Mouse (Mus musculus): Measurements from ENCODE around the gene Rtraf.
A peak's percentile ranks its signal among the peaks of the same experiment; 100 is the strongest.
"Not testable (repeated sequence)": the region's sequence is repeated elsewhere in the genome, so short reads cannot be mapped to it uniquely, and the experiment has no call there.

Rtraf gene

GRCm38 (mm10) chr14:19823321-19824142, at the start of gene Rtraf:
TSS of gene Rtraf (minus strand) at chr14:19823824.
- DNase-seq (ENCODE audit: low read depth, low spot score) = peak; percentile 96

- no peak for DNase-seq (ENCODE audit: low read depth, low spot score)
These were observed 43.8 kb upstream of the Rtraf start for GRCm38 (mm10) chr14:19867286-19867935.

GRCm38 (mm10) chr14:19865121-19865520, 41.5 kb upstream of the Rtraf start:
- not testable (repeated sequence) for DNase-seq (ENCODE audit: low read depth, low spot score)

- DNase-seq (ENCODE audit: low read depth, low spot score) = no peak
These were observed 37.9 kb upstream of the Rtraf start for GRCm38 (mm10) chr14:19861311-19862080.

GRCm38 (mm10) chr14:19860281-19860680, 36.7 kb upstream of the Rtraf start:
- no peak for DNase-seq (ENCODE audit: low read depth, low spot score)

- no peak for DNase-seq (ENCODE audit: low read depth, low spot score)
These were observed 35.5 kb upstream of the Rtraf start for GRCm38 (mm10) chr14:19858808-19859776.

- DNase-seq (ENCODE audit: low read depth, low spot score) = no peak
These were observed 34.7 kb upstream of the Rtraf start for GRCm38 (mm10) chr14:19858279-19858678.

- DNase-seq (ENCODE audit: low read depth, low spot score) = no peak
These were observed 29.8 kb upstream of the Rtraf start for GRCm38 (mm10) chr14:19853471-19853870.

- DNase-seq (ENCODE audit: low read depth, low spot score) = peak; percentile 12
These were observed 16.1 kb upstream of the Rtraf start for GRCm38 (mm10) chr14:19839600-19840332.

- no peak for DNase-seq (ENCODE audit: low read depth, low spot score)
These were observed 12.7 kb upstream of the Rtraf start for GRCm38 (mm10) chr14:19836289-19836688.

GRCm38 (mm10) chr14:19825481-19825880, 1.9 kb upstream of the Rtraf start:
- DNase-seq (ENCODE audit: low read depth, low spot score) = no peak

GRCm38 (mm10) chr14:19821686-19822085, 1.9 kb downstream of the Rtraf start:
- no peak for DNase-seq (ENCODE audit: low read depth, low spot score)

- peak; percentile 61 for DNase-seq (ENCODE audit: low read depth, low spot score)
These were observed 5.7 kb downstream of the Rtraf start for GRCm38 (mm10) chr14:19817949-19818348.

- no peak for DNase-seq (ENCODE audit: low read depth, low spot score)
These were observed 10.6 kb downstream of the Rtraf start for GRCm38 (mm10) chr14:19813061-19813460.

- DNase-seq (ENCODE audit: low read depth, low spot score) = no peak
These were observed 13.7 kb downstream of the Rtraf start for GRCm38 (mm10) chr14:19809934-19810333.

- no peak for DNase-seq (ENCODE audit: low read depth, low spot score)
These were observed 15.8 kb downstream of the Rtraf start for GRCm38 (mm10) chr14:19807858-19808257.

GRCm38 (mm10) chr14:19807339-19807738, 16.3 kb downstream of the Rtraf start:
- peak; percentile 27 for DNase-seq (ENCODE audit: low read depth, low spot score)

GRCm38 (mm10) chr14:19803623-19804022, 20.0 kb downstream of the Rtraf start:
- no peak for DNase-seq (ENCODE audit: low read depth, low spot score)

- no peak for DNase-seq (ENCODE audit: low read depth, low spot score)
These were observed 20.4 kb downstream of the Rtraf start for GRCm38 (mm10) chr14:19803222-19803621.

GRCm38 (mm10) chr14:19801474-19802215, 22.0 kb downstream of the Rtraf start:
- DNase-seq (ENCODE audit: low read depth, low spot score) = no peak
